Mouse (Mus musculus) megakaryocyte, embryonic 14.5 days (primary cell): ENCODE results near the gene Nr1h4.

Experiments
- FLI1 ChIP-seq: IDR thresholded peaks from 2 replicates; pipeline ENCODE4 v1.6.1; 2012; ENCODE audit warnings: low read length, inconsistent platforms, mixed read lengths
- GATA1 ChIP-seq: IDR thresholded peaks from 3 replicates; pipeline ENCODE4 v1.6.1; 2012; ENCODE audit warnings: mixed read lengths, low read length, inconsistent platforms, borderline replicate concordance

GRCm38 (mm10) chr10:89512562-89512961 lies 20.8 kb downstream of the Nr1h4 start:
- TF ChIP-seq FLI1 = no peak
- TF ChIP-seq GATA1 = no peak
